Mouse (Mus musculus) inflammation-experienced regulatory T-cells, adult 6 months (primary cell): ENCODE measurements around the gene D17H6S53E. TPM values are rescaled to one million over a fixed set of nuclear protein-coding genes. Genes with fewer than 3 reads are reported as not detected.

Source experiments
- ATAC-seq: one replicate; pipeline ENCODE4 v1.8.0; 2017
- polyA plus RNA-seq, 3 experiments: library from polyadenylated mRNA; unstranded; fragments of 100-300 nt; shearing (Covaris generic); gene quantifications; one replicate each; pipeline ENCODE4 v1.2.1; 2017

Gene D17H6S53E
- polyA plus RNA-seq, 3 experiments from 2014 or later: 20.0 to 27.1 (median 25.1) TPM

DNA sequence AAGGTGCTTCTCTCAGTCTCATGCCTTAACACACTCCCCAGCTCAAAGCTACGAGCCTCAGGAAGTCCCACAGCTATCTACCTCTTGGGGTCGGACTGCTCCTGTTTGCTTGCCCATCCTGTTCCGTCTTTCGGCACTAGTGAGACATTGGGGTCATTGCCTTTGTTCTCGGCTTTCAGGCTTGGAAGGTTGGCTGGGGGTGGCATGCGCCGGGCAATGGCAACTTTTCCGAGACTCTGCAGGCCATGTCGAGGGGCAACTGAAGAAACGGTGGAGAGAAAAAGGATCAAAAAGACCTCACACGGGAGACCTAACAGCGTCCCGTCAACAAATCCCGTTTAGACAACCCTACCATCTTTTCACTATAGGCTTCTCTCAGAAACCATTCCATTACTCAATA lies 35.9 kb downstream of the D17H6S53E start:
- ATAC-seq: no peak

DNA sequence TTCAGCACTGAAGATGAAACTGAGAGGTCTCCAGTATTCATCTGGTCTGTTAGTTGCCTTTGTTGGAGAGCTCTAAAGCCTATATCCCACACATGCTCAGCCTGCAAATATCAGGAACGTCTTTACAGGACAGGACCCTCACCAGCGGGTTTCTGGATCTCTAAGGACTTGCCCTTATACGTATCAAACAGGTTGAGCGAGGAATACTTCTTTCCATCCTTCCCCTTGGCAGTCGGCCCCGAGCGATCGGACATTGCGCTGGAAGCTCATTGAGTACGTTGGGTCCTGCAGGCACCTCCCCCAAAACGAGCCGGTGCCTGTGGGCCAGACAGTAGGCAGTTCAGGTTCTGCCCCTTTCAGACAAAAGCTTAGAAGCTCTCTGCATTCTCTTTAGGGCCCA lies 36.6 kb downstream of the D17H6S53E start:
- ATAC-seq: no peak

DNA sequence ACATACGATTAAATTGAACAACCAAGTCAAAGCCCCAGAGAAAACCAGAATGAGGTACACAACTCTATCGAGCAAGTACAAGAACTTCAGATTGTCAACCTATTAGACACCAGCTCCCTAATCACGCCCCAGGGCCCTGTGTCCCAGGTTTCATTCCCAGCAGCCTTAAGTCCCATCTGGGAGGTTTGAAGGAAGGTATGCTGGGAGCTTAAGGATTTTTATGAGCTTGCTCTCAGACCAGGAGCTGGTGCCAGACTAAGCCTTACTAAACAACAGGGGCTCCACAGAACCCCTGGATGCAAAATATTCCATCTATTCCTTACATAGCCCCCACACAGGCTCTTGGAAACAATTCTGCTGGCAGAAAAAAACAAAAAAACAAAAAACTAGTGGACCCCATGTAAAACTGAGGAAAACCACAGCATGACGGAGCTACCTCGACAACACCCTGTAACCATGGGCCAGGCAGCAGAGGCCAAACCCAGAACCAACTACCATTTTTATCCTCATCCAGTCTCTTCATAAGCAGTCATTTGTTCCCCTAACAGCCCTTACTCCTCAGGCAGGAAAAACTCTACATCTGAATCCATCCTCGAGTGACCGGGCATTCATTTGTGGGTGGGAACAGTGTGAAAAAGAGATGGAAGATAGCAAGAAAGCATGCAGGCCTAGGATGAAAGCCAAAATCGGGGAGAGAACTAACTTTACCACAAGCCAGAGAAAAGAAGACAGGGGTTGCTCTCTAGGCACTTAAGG lies 37.3 kb downstream of the D17H6S53E start:
- no peak for ATAC-seq

DNA sequence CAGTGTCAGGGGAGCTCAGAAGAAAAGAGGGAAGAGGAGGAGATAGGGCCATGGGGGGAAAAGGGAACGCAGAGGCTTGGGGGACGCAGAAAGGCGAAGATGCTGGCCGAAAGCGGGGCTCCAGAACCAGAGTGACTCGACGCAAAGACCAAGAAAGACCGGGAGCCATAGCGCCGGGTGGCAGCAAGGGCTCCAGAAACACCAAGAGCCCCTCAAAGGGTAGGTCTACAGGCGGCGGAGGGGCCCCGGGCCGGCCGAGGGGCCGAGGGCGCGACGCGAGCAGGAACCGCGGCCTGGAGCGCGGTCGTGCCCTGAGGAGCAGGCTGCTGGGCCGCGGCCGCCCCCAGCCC lies 38.0 kb downstream of the D17H6S53E start:
- ATAC-seq: no peak

DNA sequence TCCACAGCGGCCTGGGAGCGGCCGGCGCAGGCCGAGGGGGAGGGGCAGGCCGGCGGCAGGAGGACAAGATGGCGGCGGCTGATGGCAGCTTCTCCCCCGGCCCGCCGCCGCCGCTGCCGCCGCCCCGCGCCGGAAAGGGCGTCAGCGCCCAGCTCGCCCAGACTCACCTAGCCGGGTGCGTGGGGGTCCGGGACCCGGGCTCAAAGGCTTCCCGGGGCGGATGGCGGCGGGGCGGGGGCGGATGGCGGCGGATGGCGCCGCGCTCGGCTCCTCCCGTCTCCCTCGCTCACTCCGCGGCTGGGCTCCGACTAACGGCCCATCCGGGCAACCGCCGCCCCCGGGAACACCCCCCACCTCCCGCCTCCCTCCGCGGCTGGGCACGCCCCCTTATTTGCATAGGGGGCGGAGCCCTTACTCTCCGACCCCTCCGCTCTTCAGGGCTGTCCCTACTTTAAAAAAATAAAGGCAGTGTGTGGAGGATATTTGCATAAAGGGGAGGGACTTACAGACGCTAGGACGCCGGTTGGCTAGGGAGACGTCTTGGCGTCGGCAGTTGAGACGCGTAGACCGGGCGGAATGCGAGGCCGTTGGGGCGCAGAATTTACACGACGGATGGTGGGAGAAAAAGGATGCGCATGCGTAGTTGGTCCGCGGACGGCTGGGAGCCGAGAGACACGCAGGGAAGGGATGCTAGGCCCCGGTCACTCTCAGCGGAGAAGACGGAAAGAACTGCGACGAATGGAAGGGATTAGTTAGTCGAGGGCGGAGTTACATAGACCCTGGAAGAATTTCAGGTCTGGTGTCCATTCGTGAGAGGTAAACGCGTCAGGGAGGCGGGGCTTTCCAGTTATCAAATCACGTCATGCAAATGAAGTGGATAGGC lies 38.6 kb downstream of the D17H6S53E start, which contains the start of gene Prrc2a:
TSS of gene Prrc2a (minus strand) at position 330 of the 883 bp plus-strand sequence.
- ATAC-seq: peak; percentile 91

DNA sequence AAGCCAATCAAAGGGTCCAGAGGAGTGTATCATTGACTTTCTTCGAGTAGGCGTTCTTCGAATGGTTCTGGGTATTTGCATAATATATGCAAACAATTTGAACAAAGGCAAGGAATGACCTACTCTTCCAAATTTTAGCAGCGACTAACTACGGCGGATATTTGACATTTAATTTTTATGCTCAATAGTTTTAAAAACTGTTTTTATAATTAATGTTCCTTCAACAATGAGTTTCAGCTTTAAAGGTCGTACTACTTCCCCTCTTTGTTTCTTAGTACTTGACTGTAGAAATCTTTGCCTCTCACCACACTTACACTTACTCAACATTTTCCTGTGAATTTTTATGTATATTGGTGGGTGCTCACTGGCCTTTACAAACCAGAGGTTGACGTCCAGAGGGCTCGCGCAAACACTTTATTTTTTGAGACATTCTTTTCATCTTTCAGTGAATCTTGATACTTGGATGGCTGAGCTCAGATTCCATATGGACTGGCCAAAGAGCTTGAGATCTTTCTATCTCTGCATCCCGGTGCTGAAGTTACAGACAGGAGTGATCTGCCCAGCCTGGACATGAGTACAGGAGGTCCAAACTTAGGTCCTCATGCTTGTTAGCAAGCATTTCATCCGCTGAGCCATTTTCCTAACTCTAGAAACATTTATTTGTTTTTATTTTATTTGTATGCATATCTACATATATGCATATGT lies 39.4 kb downstream of the D17H6S53E start:
- no peak for ATAC-seq

DNA sequence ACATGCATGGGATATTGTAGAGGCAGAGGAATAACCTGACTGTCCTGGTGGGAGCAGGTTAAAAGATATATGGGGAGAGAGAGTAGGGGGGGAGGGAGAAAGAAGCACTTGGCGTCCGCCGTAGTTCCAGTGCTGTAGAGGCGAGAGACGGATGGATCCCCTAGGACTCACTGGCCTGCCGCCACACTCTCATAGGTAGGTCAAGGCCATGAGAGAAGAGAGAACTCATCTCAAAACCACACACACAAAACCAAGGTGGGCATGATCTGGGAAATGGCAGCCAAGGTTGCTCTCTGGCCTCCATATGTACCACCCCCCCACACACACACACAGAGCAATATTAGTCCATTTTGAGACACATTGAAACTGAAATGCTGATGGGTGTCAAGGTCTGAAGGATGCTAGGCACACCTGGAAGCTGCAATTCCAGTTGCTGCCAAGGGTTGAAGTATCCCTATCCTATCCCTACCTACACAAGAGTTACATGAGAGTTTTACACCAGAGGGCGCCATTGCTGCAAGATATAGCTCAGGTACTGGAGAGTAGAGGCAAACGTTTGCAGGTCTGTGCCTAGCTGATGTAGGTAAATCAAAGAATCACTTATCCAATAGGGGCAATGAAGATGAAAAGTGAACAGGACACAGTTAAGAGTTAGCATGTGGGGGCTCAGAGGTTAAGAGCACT lies 40.3 kb downstream of the D17H6S53E start:
- peak; percentile 15 for ATAC-seq

DNA sequence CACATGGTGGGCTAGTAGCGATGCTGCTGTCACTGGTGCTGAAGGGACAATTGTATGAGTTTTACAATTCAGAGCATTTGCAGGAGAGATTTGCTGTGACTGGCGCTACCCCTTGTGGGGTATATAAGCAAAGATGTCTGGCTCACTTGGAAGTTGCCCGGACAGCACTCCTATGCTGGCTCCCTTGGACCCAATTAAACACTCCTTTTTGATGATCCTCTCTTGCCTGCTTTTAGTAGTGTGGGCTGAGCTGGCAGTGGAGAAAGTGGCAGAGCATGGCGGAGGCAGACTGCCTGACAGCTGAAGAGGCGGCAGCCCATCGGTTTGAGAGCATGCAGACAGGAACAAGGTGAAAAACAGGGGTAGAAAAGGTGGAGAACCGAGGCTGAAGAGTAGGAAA lies 41.6 kb downstream of the D17H6S53E start:
- ATAC-seq: no peak

DNA sequence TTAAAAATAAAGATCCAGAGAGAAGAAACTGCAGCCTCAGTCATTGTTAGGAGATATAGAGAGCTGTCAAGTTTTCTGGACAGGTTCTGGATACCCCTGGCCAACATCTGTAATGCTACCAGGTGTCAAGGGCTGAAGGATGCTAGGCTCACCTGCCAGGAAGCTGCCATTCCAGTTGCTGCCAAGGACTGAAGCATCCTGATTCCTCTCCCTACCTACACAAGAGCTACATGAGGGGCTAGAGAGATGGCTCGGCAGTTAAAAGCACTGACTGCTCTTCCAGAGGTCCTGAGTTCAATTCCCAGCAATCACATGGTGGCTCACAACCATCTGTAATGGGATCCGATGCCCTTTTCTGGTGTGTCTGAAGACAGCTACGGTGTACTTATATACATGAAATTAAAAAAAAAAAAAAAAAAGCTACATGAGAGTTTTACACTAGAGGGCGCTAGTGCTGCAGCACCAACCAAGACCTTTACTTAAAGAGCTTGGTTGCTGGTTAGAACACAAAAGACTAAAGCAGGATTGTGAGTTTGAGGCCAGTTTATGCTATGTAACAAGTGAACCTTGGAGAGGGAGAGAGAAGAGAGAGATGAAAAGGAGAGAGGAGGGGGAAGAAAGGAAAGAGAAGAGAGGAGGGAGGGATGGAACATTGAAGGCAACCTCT lies 42.5 kb downstream of the D17H6S53E start:
- no peak for ATAC-seq

DNA sequence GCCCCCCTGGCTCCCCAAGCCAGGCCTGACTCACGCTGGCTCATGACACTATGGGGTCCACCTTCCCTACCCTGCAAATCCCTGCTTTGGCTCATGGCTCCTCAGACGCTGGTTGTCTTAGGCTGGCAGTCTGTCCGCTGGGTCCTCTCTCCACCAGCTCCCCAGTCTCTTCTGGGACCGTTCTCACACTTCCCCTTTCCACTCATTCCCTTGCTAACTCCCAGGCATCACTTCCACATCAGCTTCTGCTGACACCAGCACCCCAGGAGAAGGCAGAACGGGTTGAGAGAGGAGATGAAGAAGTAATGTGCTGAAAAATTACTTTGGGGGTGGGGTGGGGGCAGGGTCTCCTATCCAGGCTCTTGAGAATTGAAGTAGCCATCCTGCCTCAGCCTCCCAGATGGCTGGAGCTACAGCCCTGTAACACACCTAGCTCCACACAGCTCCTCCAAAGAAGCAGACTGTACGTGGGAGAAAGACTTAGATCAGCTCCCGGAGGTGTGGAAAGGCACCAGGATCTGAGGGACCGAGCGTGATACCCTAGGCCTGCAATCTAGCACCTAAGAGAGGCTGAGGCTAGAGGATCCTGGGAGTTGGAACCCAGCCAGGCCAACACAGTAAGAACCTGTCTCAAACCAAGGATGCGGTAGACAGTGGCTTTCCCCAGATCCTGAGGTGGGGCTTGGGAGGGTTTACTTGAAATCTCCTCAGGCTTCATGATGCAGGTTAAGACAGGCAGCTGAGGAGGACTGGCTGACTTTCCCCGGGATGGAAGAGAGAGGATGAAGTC lies 46.5 kb downstream of the D17H6S53E start:
- ATAC-seq: peak; percentile 63

DNA sequence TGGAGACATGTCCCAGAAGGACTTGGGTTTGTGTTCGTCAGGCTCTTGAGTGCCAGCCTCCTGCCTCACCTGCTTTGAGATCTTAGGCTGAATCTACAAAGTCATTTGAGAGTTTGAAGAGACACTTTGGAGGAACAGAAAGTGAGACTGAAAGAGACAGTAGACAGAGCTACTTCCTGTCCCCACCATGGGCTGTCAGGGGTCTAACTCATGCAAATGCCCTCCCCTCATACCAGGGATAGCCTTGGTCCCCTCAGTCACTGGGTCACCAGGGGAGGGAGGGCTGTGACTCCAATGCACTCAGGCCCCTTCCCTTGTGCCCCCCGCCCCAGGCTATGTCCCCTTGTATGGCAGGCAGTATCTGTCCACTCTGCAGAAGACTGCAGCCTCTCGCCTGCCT lies 47.2 kb downstream of the D17H6S53E start:
- ATAC-seq: peak; percentile 74

DNA sequence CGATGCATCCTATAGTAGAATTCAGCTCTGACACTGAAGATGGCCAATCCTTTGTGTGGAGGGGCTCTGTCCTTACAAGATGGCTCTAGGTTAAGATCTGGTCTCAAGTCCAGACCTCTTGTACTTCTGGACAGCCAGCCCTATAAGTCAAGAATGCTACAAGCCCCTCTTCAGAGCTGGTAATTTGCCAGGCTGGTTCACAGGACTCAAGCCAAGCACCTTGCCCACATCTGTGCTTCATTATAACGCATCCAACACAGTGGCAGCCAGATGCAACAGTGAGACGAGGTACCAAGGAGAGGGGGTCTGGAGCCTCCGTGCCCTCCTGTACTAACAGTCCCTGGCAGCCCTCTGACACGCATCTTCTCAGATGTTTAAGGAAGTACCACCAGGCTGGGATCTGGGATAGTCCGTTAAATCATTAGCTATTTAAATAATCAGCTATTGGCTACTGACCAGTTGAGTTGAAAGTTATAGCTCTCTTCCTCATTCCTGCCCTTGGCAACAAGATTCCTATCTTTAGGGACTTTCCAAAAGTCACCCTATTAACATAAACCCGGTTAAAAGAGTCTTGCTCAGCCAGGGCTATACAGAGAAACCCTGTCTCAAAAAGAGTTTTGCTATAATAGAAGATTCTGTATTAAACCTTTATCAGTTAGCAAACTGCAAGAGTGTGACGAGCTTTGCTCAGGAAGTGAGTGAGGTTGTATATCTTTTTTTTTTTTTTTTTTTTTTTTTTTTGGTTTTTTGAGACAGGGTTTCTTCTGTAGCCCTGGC lies 48.2 kb downstream of the D17H6S53E start:
- peak; percentile 53 for ATAC-seq

DNA sequence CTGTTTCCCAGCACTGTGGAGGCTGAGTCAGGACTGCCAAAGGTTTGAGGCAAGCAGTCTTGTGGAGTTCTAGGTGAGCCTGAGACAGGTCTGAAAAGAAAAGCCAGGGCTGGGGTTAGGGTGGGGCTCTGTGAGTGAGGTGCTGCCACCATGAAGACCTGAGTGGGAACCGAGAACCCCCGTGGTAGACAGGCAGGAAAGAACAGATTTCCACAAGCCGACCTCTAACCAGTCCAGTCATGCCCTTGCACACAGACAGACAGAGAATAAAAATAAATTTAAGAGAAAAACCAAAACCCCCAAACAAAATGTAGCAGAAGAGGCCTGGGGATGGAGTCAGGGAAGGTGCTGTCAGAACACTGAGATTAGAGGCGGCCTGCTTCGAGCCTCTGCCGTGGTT lies 49.2 kb downstream of the D17H6S53E start:
- no peak for ATAC-seq

DNA sequence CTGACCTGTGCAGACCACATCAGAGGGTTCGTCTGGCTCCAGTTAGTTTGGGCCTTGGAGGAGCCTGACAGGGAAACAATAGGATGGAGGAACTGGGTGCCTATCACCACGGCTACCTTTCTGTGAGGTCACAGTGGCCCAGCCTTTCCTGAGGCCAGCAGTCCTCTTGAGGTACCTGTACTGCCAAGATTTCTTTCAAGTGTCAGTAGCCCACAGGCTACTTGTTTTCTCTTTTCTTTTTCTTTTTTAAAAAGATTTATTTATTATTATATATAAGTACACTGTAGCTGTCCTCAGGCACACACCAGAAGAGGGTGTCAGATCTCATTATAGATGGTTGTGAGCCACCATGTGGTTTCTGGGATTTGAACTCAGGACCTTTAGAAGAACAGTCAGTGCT lies 49.8 kb downstream of the D17H6S53E start, which contains the start of gene Aif1:
TSS of gene Aif1 (minus strand) at position 101 of the 400 bp plus-strand sequence.
- no peak for ATAC-seq

Other genes starting within 250 kb of the D17H6S53E start
- not detected for gene Zbtb12, start 246.9 kb upstream of the D17H6S53E start, polyA plus RNA-seq
- under 1 TPM in 1 of 3 experiments, not detected in 2; 0.26 TPM for gene Gm20547, start 244.3 kb upstream of the D17H6S53E start, polyA plus RNA-seq
- gene C2, start 228.1 kb upstream of the D17H6S53E start, polyA plus RNA-seq: 1 to 10 TPM in 1 of 3 experiments, not detected in 2; 1.4 TPM
- 10 to 100 TPM; 27.1 to 32.6 (median 29.4) TPM for gene Ehmt2, start 227.9 kb upstream of the D17H6S53E start, polyA plus RNA-seq
- not detected for gene Slc44a4, start 211.9 kb upstream of the D17H6S53E start, polyA plus RNA-seq
- 10 to 100 TPM; 12.8 to 28.2 (median 27.6) TPM for gene Neu1, start 195.1 kb upstream of the D17H6S53E start, polyA plus RNA-seq
- gene Hspa1b, start 167.1 kb upstream of the D17H6S53E start, polyA plus RNA-seq: under 1 TPM; 0.53 to 0.85 (median 0.80) TPM
- gene Gm20481, start 156.5 kb upstream of the D17H6S53E start, polyA plus RNA-seq: under 1 TPM in 1 of 3 experiments, not detected in 2; 0.94 TPM
- 1 to 10 TPM in 2 of 3 experiments, under 1 TPM in 1; 0.74 to 2.3 (median 1.1) TPM for gene Hspa1a, start 154.2 kb upstream of the D17H6S53E start, polyA plus RNA-seq
- gene Hspa1l, start 153.7 kb upstream of the D17H6S53E start, polyA plus RNA-seq: not detected
- 10 to 100 TPM; 37.7 to 67.4 (median 40.0) TPM for gene Lsm2, start 144.5 kb upstream of the D17H6S53E start, polyA plus RNA-seq
- gene Vars, start 125.4 kb upstream of the D17H6S53E start, polyA plus RNA-seq: 10 to 100 TPM; 27.2 to 30.9 (median 30.8) TPM
- under 1 TPM in 2 of 3 experiments, not detected in 1; 0.10 to 0.28 TPM for gene Vwa7, start 109.8 kb upstream of the D17H6S53E start, polyA plus RNA-seq
- gene Sapcd1, start 98.4 kb upstream of the D17H6S53E start, polyA plus RNA-seq: 1 to 10 TPM in 2 of 3 experiments, under 1 TPM in 1; 0.54 to 2.6 (median 1.4) TPM
- 1 to 10 TPM; 1.3 to 1.4 (median 1.4) TPM for gene Msh5, start 79.6 kb upstream of the D17H6S53E start, polyA plus RNA-seq
- 100 to 1,000 TPM; 487 to 766 (median 514) TPM for gene Clic1, start 76.4 kb upstream of the D17H6S53E start, polyA plus RNA-seq
- gene Ddah2, start 67.3 kb upstream of the D17H6S53E start, polyA plus RNA-seq: 1 to 10 TPM in 2 of 3 experiments, under 1 TPM in 1; 0.91 to 3.0 (median 1.3) TPM
- gene Ly6g6c, start 61.0 kb upstream of the D17H6S53E start, polyA plus RNA-seq: not detected
- gene Mpig6b, start 60.2 kb upstream of the D17H6S53E start, polyA plus RNA-seq: not detected
- not detected for gene Ly6g6e, start 49.5 kb upstream of the D17H6S53E start, polyA plus RNA-seq
- gene Ly6g6d, start 48.3 kb upstream of the D17H6S53E start, polyA plus RNA-seq: not detected
- gene Ly6g6f, start 40.8 kb upstream of the D17H6S53E start, polyA plus RNA-seq: not detected
- gene Abhd16a, start 37.1 kb upstream of the D17H6S53E start, polyA plus RNA-seq: 10 to 100 TPM; 22.3 to 26.3 (median 25.6) TPM
- not detected for gene Ly6g5c, start 18.1 kb upstream of the D17H6S53E start, polyA plus RNA-seq
- 1 to 10 TPM; 1.9 to 8.9 (median 3.9) TPM for gene Ly6g5b, start 10.9 kb upstream of the D17H6S53E start, polyA plus RNA-seq
- 10 to 100 TPM; 57.1 to 87.4 (median 74.3) TPM for gene Gpank1, start 4.9 kb upstream of the D17H6S53E start, polyA plus RNA-seq
- 100 to 1,000 TPM; 246 to 346 (median 344) TPM for gene Csnk2b, start 4.3 kb upstream of the D17H6S53E start, polyA plus RNA-seq
- not detected for gene Apom, start 5.7 kb downstream of the D17H6S53E start, polyA plus RNA-seq
- gene Bag6, start 8.8 kb downstream of the D17H6S53E start, polyA plus RNA-seq: 10 to 100 TPM; 25.4 to 33.8 (median 29.1) TPM
- gene Prrc2a, start 38.5 kb downstream of the D17H6S53E start, polyA plus RNA-seq: 100 to 1,000 TPM in 1 of 3 experiments, 10 to 100 TPM in 2; 47.1 to 105 (median 47.2) TPM
- gene Aif1, start 49.7 kb downstream of the D17H6S53E start, polyA plus RNA-seq: 1 to 10 TPM in 2 of 3 experiments, under 1 TPM in 1; 0.79 to 5.4 (median 2.1) TPM
- 10 to 100 TPM in 1 of 3 experiments, 1 to 10 TPM in 2; 6.4 to 11.2 (median 8.8) TPM for gene Lst1, start 62.1 kb downstream of the D17H6S53E start, polyA plus RNA-seq
- 100 to 1,000 TPM; 112 to 242 (median 186) TPM for gene Ltb, start 68.1 kb downstream of the D17H6S53E start, polyA plus RNA-seq
- 10 to 100 TPM; 20.9 to 28.8 (median 24.9) TPM for gene Tnf, start 75.6 kb downstream of the D17H6S53E start, polyA plus RNA-seq
- 100 to 1,000 TPM in 1 of 3 experiments, 10 to 100 TPM in 2; 34.4 to 113 (median 95.2) TPM for gene Lta, start 79.0 kb downstream of the D17H6S53E start, polyA plus RNA-seq
- gene Gm16181, start 94.5 kb downstream of the D17H6S53E start, polyA plus RNA-seq: under 1 TPM in 2 of 3 experiments, not detected in 1; 0.67 to 0.68 TPM
- 1 to 10 TPM; 4.6 to 7.2 (median 5.9) TPM for gene Atp6v1g2, start 107.3 kb downstream of the D17H6S53E start, polyA plus RNA-seq
- 1 to 10 TPM; 1.7 to 3.3 (median 1.9) TPM for gene Nfkbil1, start 109.4 kb downstream of the D17H6S53E start, polyA plus RNA-seq
- 100 to 1,000 TPM; 194 to 276 (median 261) TPM for gene Ddx39b, start 115.4 kb downstream of the D17H6S53E start, polyA plus RNA-seq
- gene H2-D1, start 136.4 kb downstream of the D17H6S53E start, polyA plus RNA-seq: 1,000 to 10,000 TPM; 4,089 to 4,363 (median 4,119) TPM
- gene H2-Q1, start 194.0 kb downstream of the D17H6S53E start, polyA plus RNA-seq: under 1 TPM in 2 of 3 experiments, not detected in 1; 0.23 to 0.24 TPM
- gene H2-Q2, start 215.9 kb downstream of the D17H6S53E start, polyA plus RNA-seq: 10 to 100 TPM in 2 of 3 experiments, 1 to 10 TPM in 1; 4.6 to 25.2 (median 21.9) TPM